Mouse (Mus musculus): Measurements from ENCODE around the gene Oas2.

DNA sequence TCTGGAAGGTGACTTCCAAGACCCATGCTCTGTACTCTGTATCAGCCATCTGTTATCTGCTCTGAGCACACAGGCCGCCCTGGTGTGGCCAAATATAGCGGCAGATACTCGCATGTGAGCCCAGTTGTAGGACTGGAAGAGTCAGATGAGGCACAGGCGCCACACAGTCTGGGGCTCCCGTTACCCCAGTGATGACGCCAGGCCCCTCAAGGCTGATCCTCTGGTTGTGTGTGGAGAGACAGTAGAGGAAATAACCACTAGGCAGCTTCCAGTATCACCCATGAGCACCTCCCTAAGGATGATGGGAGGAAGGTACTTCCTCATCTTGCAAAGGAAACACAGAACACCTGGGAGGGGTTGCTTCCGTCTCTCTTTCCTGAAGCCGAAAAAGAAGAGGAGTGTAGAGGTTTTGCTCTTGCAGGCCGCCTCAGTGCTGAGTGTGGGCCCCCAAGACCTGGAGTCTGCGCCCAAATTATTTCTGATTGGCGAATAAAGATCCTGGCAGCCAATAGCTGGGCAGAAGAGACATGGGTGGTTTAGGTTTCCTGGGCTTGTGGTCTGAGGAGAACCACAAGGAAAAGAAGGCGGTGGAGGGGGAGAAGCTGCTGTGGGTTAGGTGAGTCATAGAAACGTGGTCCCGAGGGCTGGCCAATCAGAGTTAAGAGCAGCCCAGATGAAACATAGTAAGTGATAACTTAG lies 25.8 kb upstream of the Oas2 start:
- no peak for TF ChIP-seq CTCF (IDR thresholded peaks at IDR 0.05; ENCODE audit: low read depth)
- no peak for TF ChIP-seq EP300 (IDR thresholded peaks at IDR 0.05; ENCODE audit: low read depth)
